Mouse (Mus musculus): Measurements from ENCODE around the gene Acad9.

Gene Acad9

GRCm38 (mm10) chr3:36082843-36083242 lies 17.1 kb downstream of the Acad9 start:
- in situ Hi-C loops (cut with MboI; ENCODE audit: low pct_unique_long_range_greater_than_20kb in 1 of 2, low sequenced_read_pairs in 2 of 2, unreplicated experiment in 1 of 2), result no loop called here

- in situ Hi-C loops (cut with MboI; ENCODE audit: low pct_unique_long_range_greater_than_20kb in 1 of 2, low sequenced_read_pairs in 2 of 2, unreplicated experiment in 1 of 2), result no loop called here
Measured at GRCm38 (mm10) chr3:36083381-36083780, 17.6 kb downstream of the Acad9 start.

GRCm38 (mm10) chr3:36085394-36085793 lies 19.6 kb downstream of the Acad9 start:
- in situ Hi-C loops (cut with MboI; ENCODE audit: low pct_unique_long_range_greater_than_20kb in 1 of 2, low sequenced_read_pairs in 2 of 2, unreplicated experiment in 1 of 2), result no loop called here

GRCm38 (mm10) chr3:36087591-36087990 lies 21.8 kb downstream of the Acad9 start:
- in situ Hi-C loops (cut with MboI; ENCODE audit: low pct_unique_long_range_greater_than_20kb in 1 of 2, low sequenced_read_pairs in 2 of 2, unreplicated experiment in 1 of 2), result no loop called here

GRCm38 (mm10) chr3:36095371-36095770 lies 29.6 kb downstream of the Acad9 start:
- in situ Hi-C loops (cut with MboI; ENCODE audit: low pct_unique_long_range_greater_than_20kb in 1 of 2, low sequenced_read_pairs in 2 of 2, unreplicated experiment in 1 of 2), result no loop called here

- in situ Hi-C loops (cut with MboI; ENCODE audit: low pct_unique_long_range_greater_than_20kb in 1 of 2, low sequenced_read_pairs in 2 of 2, unreplicated experiment in 1 of 2), result no loop called here
Measured at GRCm38 (mm10) chr3:36116076-36116475, 50.3 kb downstream of the Acad9 start.

- in situ Hi-C loops (cut with MboI; ENCODE audit: low pct_unique_long_range_greater_than_20kb in 1 of 2, low sequenced_read_pairs in 2 of 2, unreplicated experiment in 1 of 2), result no loop called here
Measured at GRCm38 (mm10) chr3:36119684-36120548, 54.1 kb downstream of the Acad9 start.

GRCm38 (mm10) chr3:36126176-36126575 lies 60.4 kb downstream of the Acad9 start:
- in situ Hi-C loops (cut with MboI; ENCODE audit: low pct_unique_long_range_greater_than_20kb in 1 of 2, low sequenced_read_pairs in 2 of 2, unreplicated experiment in 1 of 2), result loop anchor here in 1 of 2 experiments (25.0 kb wide), 1 partner anchor 439 kb away; no protein-coding TSS in a partner anchor

- in situ Hi-C loops (cut with MboI; ENCODE audit: low pct_unique_long_range_greater_than_20kb in 1 of 2, low sequenced_read_pairs in 2 of 2, unreplicated experiment in 1 of 2), result loop anchor here (5.0 to 25.0 kb wide), 3 partner anchors 161 to 449 kb away; no protein-coding TSS in a partner anchor
Measured at GRCm38 (mm10) chr3:36136152-36136551, 70.4 kb downstream of the Acad9 start.

- in situ Hi-C loops (cut with MboI; ENCODE audit: low pct_unique_long_range_greater_than_20kb in 1 of 2, low sequenced_read_pairs in 2 of 2, unreplicated experiment in 1 of 2), result loop anchor here (5.0 to 25.0 kb wide), 3 partner anchors 163 to 450 kb away; no protein-coding TSS in a partner anchor
Measured at GRCm38 (mm10) chr3:36137560-36137959, 71.8 kb downstream of the Acad9 start.

GRCm38 (mm10) chr3:36138171-36138660 lies 72.4 kb downstream of the Acad9 start:
- in situ Hi-C loops (cut with MboI; ENCODE audit: low pct_unique_long_range_greater_than_20kb in 1 of 2, low sequenced_read_pairs in 2 of 2, unreplicated experiment in 1 of 2), result loop anchor here (5.0 to 25.0 kb wide), 3 partner anchors 163 to 451 kb away; no protein-coding TSS in a partner anchor

GRCm38 (mm10) chr3:36138996-36139395 lies 73.2 kb downstream of the Acad9 start:
- in situ Hi-C loops (cut with MboI; ENCODE audit: low pct_unique_long_range_greater_than_20kb in 1 of 2, low sequenced_read_pairs in 2 of 2, unreplicated experiment in 1 of 2), result loop anchor here (5.0 to 25.0 kb wide), 3 partner anchors 164 to 452 kb away; no protein-coding TSS in a partner anchor
